Mouse (Mus musculus) ES-Bruce4 (cell line): ENCODE measurements around the gene H2-Ab1.

ENCODE experiments used
- CTCF ChIP-seq: IDR thresholded peaks from one replicate; pipeline ENCODE4 v1.8.1; 2011; ENCODE audit warnings: low read depth, low read length
- EP300 ChIP-seq: IDR thresholded peaks from 2 replicates; pipeline ENCODE4 v1.6.1; 2011; ENCODE audit warnings: low read depth, low read length; ENCODE audit not compliant: insufficient read depth
- POLR2A ChIP-seq: IDR thresholded peaks from one replicate; pipeline ENCODE4 v1.8.1; 2011; ENCODE audit warnings: low read length; ENCODE audit not compliant: insufficient read depth

DNA sequence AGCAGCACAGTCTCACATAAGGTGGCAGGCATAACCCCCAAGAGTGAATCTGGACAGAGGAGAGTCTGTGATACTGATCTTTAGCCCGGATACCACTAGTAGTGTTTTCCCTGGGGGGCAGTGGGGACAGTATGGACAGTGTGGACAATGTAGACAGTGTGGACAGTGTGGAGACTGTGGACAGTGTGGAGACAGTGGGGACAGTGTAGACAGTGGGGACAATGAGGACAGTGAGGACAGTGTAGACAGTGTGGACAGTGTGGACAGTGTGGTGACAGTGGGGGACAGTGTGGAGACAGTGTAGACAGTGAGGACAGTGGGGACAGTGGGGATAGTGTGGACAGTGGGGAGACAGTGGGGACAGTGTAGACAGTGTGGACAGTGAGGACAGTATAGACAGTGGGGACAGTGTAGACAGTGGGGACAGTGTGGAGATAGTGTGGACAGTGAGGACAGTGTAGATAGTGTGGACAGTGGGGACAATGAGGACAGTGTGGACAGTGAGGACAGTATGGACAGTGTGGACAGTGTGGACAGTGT, 23.1 kb downstream of the H2-Ab1 start:
- no peak for TF ChIP-seq CTCF
- no peak for TF ChIP-seq POLR2A
- no peak for TF ChIP-seq EP300
